Mouse (Mus musculus) lung, postnatal 0 days (tissue): Measurements from ENCODE around the gene Col6a1.

Source experiments
- CTCF ChIP-seq: IDR thresholded peaks from 2 replicates; pipeline ENCODE4 v1.5.1; 2016; ENCODE audit warnings: antibody characterized with exemption, mild to moderate bottlenecking
- EP300 ChIP-seq: IDR thresholded peaks from 2 replicates; pipeline ENCODE4 v1.6.1; 2016; ENCODE audit warnings: antibody characterized with exemption, mild to moderate bottlenecking, control low read depth

- TF ChIP-seq CTCF = no peak
- no peak for TF ChIP-seq EP300
Observed at GRCm38 (mm10) chr10:76708465-76708864, 17.5 kb downstream of the Col6a1 start.
